Mouse (Mus musculus) heart, adult 2 months (tissue): ENCODE results near the gene 4930451I11Rik. TPM values are rescaled to one million over a fixed set of nuclear protein-coding genes. Genes with fewer than 3 reads are reported as not detected.
A peak's percentile ranks its signal among the peaks of the same experiment; 100 is the strongest.

Experiments
- DNase-seq, 2 experiments: peaks; one replicate each; pipeline ENCODE4 v3.0.0; 2021
- H3K27ac ChIP-seq: fragments of 200-600 bp; 2 replicates; pipeline ENCODE4 v1.8.1; 2022
- H3K27me3 ChIP-seq: fragments of 200-500 bp; 2 replicates; pipeline ENCODE4 v1.6.1; 2012; ENCODE audit warnings: mild to moderate bottlenecking, low read length, inconsistent platforms, mixed read lengths; ENCODE audit not compliant: control insufficient read depth, insufficient read depth
- H3K36me3 ChIP-seq: fragments of 200-500 bp; 2 replicates; pipeline ENCODE4 v1.6.1; 2012; ENCODE audit warnings: low read length, inconsistent platforms; ENCODE audit not compliant: control insufficient read depth, insufficient read depth
- H3K4me1 ChIP-seq: fragments of 200-500 bp; 2 replicates; pipeline ENCODE4 v1.6.1; 2011; ENCODE audit warnings: low read length; ENCODE audit not compliant: control insufficient read depth, insufficient read depth
- H3K4me3 ChIP-seq: fragments of 200-600 bp; 2 replicates; pipeline ENCODE4 v1.8.1; 2022
- H3K79me2 ChIP-seq: fragments of 200-500 bp; replicated peaks from 2 replicates; pipeline ENCODE4 v1.6.1; 2012; ENCODE audit warnings: mild to moderate bottlenecking, inconsistent platforms, low read length, moderate library complexity, mixed read lengths; ENCODE audit not compliant: control insufficient read depth, insufficient read depth
- H3K9ac ChIP-seq: fragments of 200-500 bp; 2 replicates; pipeline ENCODE4 v1.6.1; 2012; ENCODE audit warnings: low read depth, mild to moderate bottlenecking, control low read depth, inconsistent platforms, low read length, mixed read lengths
- CTCF ChIP-seq: fragments of 200-600 bp; IDR thresholded peaks from 2 replicates; pipeline ENCODE4 v1.8.1; 2022; ENCODE audit warnings: antibody characterized with exemption, mild to moderate bottlenecking, moderate library complexity
- EP300 ChIP-seq: fragments of 200-500 bp; IDR thresholded peaks from 2 replicates; pipeline ENCODE4 v1.6.1; 2011; ENCODE audit warnings: low read depth, low read length, control low read depth; ENCODE audit not compliant: insufficient read depth
- POLR2A ChIP-seq: fragments of 200-500 bp; IDR thresholded peaks from 2 replicates; pipeline ENCODE4 v1.6.1; 2011; ENCODE audit warnings: mild to moderate bottlenecking, low read depth, low read length, control low read depth; ENCODE audit not compliant: insufficient read depth
- WGBS: fragments of 180-500 bp; shearing (Covaris S2); methylation state at CpG from one replicate; pipeline ENCODE4 v1.1.7; 2018; 5-methylcytosine and 5-hydroxymethylcytosine counted together
- intact Hi-C: fragments of 180-260 bp; cut with DNase I; formaldehyde crosslinking; loops from one replicate; pipeline ENCODE4 v1.15.1; 2025
- polyA plus RNA-seq: library from polyadenylated mRNA; depleted of rRNA; stranded (reverse); fragments of >200 nt; gene quantifications from 2 replicates; pipeline ENCODE4 v1.2.3, GENCODE M21; 2012
- total RNA-seq, 2 experiments: library from RNA; stranded (reverse); gene quantifications; 2 replicates each; pipeline ENCODE4 v1.2.3; 2021

Gene 4930451I11Rik
- total and polyA plus RNA-seq, 3 experiments: not detected

- H3K79me2 ChIP-seq: no peaks in the 10 kb centered on the region; the same call in 1 of the 2 replicates
- intact Hi-C loops: no loop called here
- H3K27me3 ChIP-seq: no peaks in the 10 kb centered on the region
- DNase-seq: no peak
- no peak for TF ChIP-seq EP300
- no peak for TF ChIP-seq CTCF
- no peak for TF ChIP-seq POLR2A
- H3K27ac ChIP-seq: peak overlapping the region; percentile 94
- H3K9ac ChIP-seq: no peak overlapping the region; the same call in 1 of the 2 replicates
- peak overlapping the region; percentile 83 for H3K4me3 ChIP-seq
- peaks cover 3% of the 10 kb centered on the region for H3K4me1 ChIP-seq
- WGBS: 15% methylated on average over 11 of the region's 11 CpGs
- H3K36me3 ChIP-seq: peaks cover 22% of the 10 kb centered on the region
These were observed 38.6 kb downstream of the 4930451I11Rik start for GRCm38 (mm10) chr7:126792721-126793443.

- peak; percentile 96 to 98 for DNase-seq
- Histone ChIP-seq H3K79me2 (no peaks in the 10 kb centered on the region; the same call in 1 of the 2 replicates), H3K36me3 (peaks cover 21% of the 10 kb centered on the region), H3K4me3 (peak within 1 kb of the TSS; percentile 83), H3K9ac (peak within 1 kb of the TSS; percentile 97), H3K4me1 (peaks cover 3% of the 10 kb centered on the region), H3K27ac (peak within 1 kb of the TSS; percentile 94), H3K27me3 (no peaks in the 10 kb centered on the region)
- intact Hi-C loops: no loop called here
- WGBS: under 1% methylated on average over 81 of the region's 83 CpGs
- TF ChIP-seq POLR2A (peak; percentile 90), CTCF (no peak), EP300 (peak; percentile 84)
These were observed 39.4 kb downstream of the 4930451I11Rik start, which contains the start of gene Ppp4c for GRCm38 (mm10) chr7:126791851-126792720. TSS of gene Ppp4c (minus strand) at chr7:126792496.

- H3K79me2 ChIP-seq: no peaks in the 10 kb centered on the region; the same call in 1 of the 2 replicates
- 77% methylated on average over 4 of the region's 4 CpGs for WGBS
These were observed 42.3 kb downstream of the 4930451I11Rik start for GRCm38 (mm10) chr7:126789141-126789540.

DNA sequence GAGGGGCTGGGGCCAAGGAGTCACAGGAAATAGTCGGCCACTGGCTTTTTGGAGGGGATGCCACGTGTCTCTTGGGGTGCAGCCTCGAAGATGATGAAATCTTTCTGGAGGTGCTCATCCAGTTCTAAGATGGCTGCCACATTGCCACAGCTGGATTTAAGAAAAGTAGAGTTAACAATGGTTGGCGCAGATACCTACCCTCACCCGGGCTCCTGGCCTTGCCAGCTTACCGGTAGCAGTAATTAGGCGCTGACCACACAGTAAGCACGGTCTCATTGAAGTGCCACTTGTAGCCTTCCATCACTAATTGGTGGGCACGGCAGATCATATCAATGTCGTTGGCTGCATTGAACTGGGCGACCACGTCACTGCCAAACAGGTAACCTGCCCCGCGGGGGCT, 45.3 kb downstream of the 4930451I11Rik start:
- DNase-seq: no peak
- no peaks in the 10 kb centered on the region; the same call in 1 of the 2 replicates for H3K4me1 ChIP-seq
- H3K27ac ChIP-seq: no peak overlapping the region
- no peak overlapping the region for H3K4me3 ChIP-seq
- H3K27me3 ChIP-seq: no peaks in the 10 kb centered on the region
- 85% methylated on average over 14 of the region's 14 CpGs for WGBS
- H3K9ac ChIP-seq: no peak overlapping the region
- intact Hi-C loops: no loop called here
- TF ChIP-seq POLR2A (no peak), CTCF (no peak), EP300 (no peak)
- H3K79me2 ChIP-seq: no peaks in the 10 kb centered on the region; the same call in 1 of the 2 replicates
- H3K36me3 ChIP-seq: peaks cover 4% of the 10 kb centered on the region; the same call in 1 of the 2 replicates

More at GRCm38 (mm10) chr7:126789141-126789540, 42.3 kb downstream of the 4930451I11Rik start:
- H3K9ac ChIP-seq: no peak overlapping the region
- intact Hi-C loops: no loop called here
- peaks cover 2% of the 10 kb centered on the region for H3K4me1 ChIP-seq
- H3K27ac ChIP-seq: no peak overlapping the region
- H3K27me3 ChIP-seq: no peaks in the 10 kb centered on the region
- TF ChIP-seq CTCF (no peak), EP300 (no peak), POLR2A (no peak)
- peaks cover 7% of the 10 kb centered on the region for H3K36me3 ChIP-seq
- DNase-seq: no peak
- H3K4me3 ChIP-seq: no peak overlapping the region

- Histone ChIP-seq H3K79me2 (no peaks in the 10 kb centered on the region; the same call in 1 of the 2 replicates), H3K27ac (no peak overlapping the region), H3K9ac (no peak overlapping the region), H3K4me3 (no peak overlapping the region), H3K4me1 (peaks cover 2% of the 10 kb centered on the region; the same call in 1 of the 2 replicates), H3K27me3 (no peaks in the 10 kb centered on the region), H3K36me3 (no peaks in the 10 kb centered on the region)
- intact Hi-C loops: no loop called here
- 64% methylated on average over 4 of the region's 4 CpGs for WGBS
- no peak for DNase-seq
- TF ChIP-seq EP300: no peak
- TF ChIP-seq CTCF: no peak
These were observed 46.4 kb downstream of the 4930451I11Rik start for GRCm38 (mm10) chr7:126785056-126785455.
